Mouse (Mus musculus) kidney, adult 18-20 months (tissue): Measurements from ENCODE around the gene Vmn1r219.
"Not testable (repeated sequence)": the region's sequence is repeated elsewhere in the genome, so short reads cannot be mapped to it uniquely, and the experiment has no call there.

Experiments
- DNase-seq: peaks from one replicate; pipeline ENCODE4 v3.0.0; 2021

The Vmn1r219 gene

GRCm38 (mm10) chr13:23159012-23159411 lies at the start of gene Vmn1r219:
Gene Vmn1r219, plus strand, starts transcription at chr13:23159312.
- no peak for DNase-seq

- not testable (repeated sequence) for DNase-seq
Observed at GRCm38 (mm10) chr13:23118126-23118525, 41.0 kb upstream of the Vmn1r219 start, which contains the start of gene Vmn1r217. Gene Vmn1r217, minus strand, starts transcription at chr13:23118226.

- no peak for DNase-seq
Observed at GRCm38 (mm10) chr13:23120611-23121010, 38.5 kb upstream of the Vmn1r219 start.

GRCm38 (mm10) chr13:23133099-23133498 lies 26.0 kb upstream of the Vmn1r219 start, which contains the start of gene Vmn1r218:
Gene Vmn1r218, plus strand, starts transcription at chr13:23133155.
- DNase-seq: no peak

- no peak for DNase-seq
Observed at GRCm38 (mm10) chr13:23133501-23133900, 25.6 kb upstream of the Vmn1r219 start.

GRCm38 (mm10) chr13:23138880-23139279 lies 20.2 kb upstream of the Vmn1r219 start:
- DNase-seq: no peak

- DNase-seq: peak; percentile 60
Observed at GRCm38 (mm10) chr13:23157848-23158247, 1.3 kb upstream of the Vmn1r219 start.

GRCm38 (mm10) chr13:23166471-23166870 lies 7.4 kb downstream of the Vmn1r219 start:
- not testable (repeated sequence) for DNase-seq

- no peak for DNase-seq
Observed at GRCm38 (mm10) chr13:23187875-23188274, 28.8 kb downstream of the Vmn1r219 start, which contains the start of gene Vmn1r220. Gene Vmn1r220, minus strand, starts transcription at chr13:23187975.

GRCm38 (mm10) chr13:23203885-23204284 lies 44.8 kb downstream of the Vmn1r219 start:
- not testable (repeated sequence) for DNase-seq

- DNase-seq: not testable (repeated sequence)
Observed at GRCm38 (mm10) chr13:23213827-23214226, 54.7 kb downstream of the Vmn1r219 start, which contains the start of gene Vmn1r221. Gene Vmn1r221, plus strand, starts transcription at chr13:23214127.
